Mouse (Mus musculus) adrenal gland, adult 18-20 months (tissue): ENCODE results near the gene Mtif2. TPM values are rescaled to one million over a fixed set of nuclear protein-coding genes. Genes with fewer than 3 reads are reported as not detected.
"Not testable (repeated sequence)": the region's sequence is repeated elsewhere in the genome, so short reads cannot be mapped to it uniquely, and the experiment has no call there.

Experiments
- DNase-seq, 2 experiments: peaks; one replicate each; pipeline ENCODE4 v3.0.0; 2021 to 2022; ENCODE audit warnings: low spot score in 2 of 2
- long read RNA-seq, 2 experiments: library from polyadenylated mRNA; stranded (forward); transcript quantifications; one replicate each; pipeline ENCODE4 v2.0.0; 2021
- total RNA-seq, 2 experiments: library from RNA; stranded (reverse); gene quantifications; 1 replicate in 1 of 2; 2 replicates in 1 of 2; pipeline ENCODE4 v1.2.3; 2021

Mtif2 gene
- 10 to 100 TPM; 29.5 to 37.2 TPM for total RNA-seq
- long read RNA-seq, experiment 1, transcript Mtif2-201 (14 exons, 2,425 nt) = minor isoform, 5 of 20 reads
- long read RNA-seq, experiment 1, transcript Mtif2-202 (14 exons, 2,741 nt) = major isoform, 7 of 20 reads
- long read RNA-seq, experiment 1, partial matches to known transcripts = 2 of 20 reads
- long read RNA-seq, experiment 1, other reads (novel, unspliced or antisense) = 6 of 20 reads
- long read RNA-seq, experiment 2, transcript Mtif2-202 (14 exons, 2,741 nt) = major isoform, 29 of 67 reads
- long read RNA-seq, experiment 2, transcript Mtif2-201 (14 exons, 2,425 nt) = minor isoform, 6 of 67 reads
- long read RNA-seq, experiment 2, partial matches to known transcripts = 12 of 67 reads
- long read RNA-seq, experiment 2, other reads (novel, unspliced or antisense) = 18 of 67 reads

GRCm38 (mm10) chr11:29525988-29526794, at the start of gene Mtif2:
TSS of gene Mtif2 (plus strand) at chr11:29526408.
- peak; percentile 64 to 69 for DNase-seq

GRCm38 (mm10) chr11:29493135-29493534, 33.1 kb upstream of the Mtif2 start:
- DNase-seq = no peak

- DNase-seq = no peak
Observed at GRCm38 (mm10) chr11:29496962-29497361, 29.2 kb upstream of the Mtif2 start.

- DNase-seq = no peak
Observed at GRCm38 (mm10) chr11:29503948-29504893, 22.0 kb upstream of the Mtif2 start.

GRCm38 (mm10) chr11:29504899-29505625, 21.1 kb upstream of the Mtif2 start:
- no peak for DNase-seq

GRCm38 (mm10) chr11:29509421-29509820, 16.8 kb upstream of the Mtif2 start:
- no peak for DNase-seq

GRCm38 (mm10) chr11:29512818-29513535, 13.2 kb upstream of the Mtif2 start:
- DNase-seq = no peak

- DNase-seq = no peak
Observed at GRCm38 (mm10) chr11:29514325-29514681, 11.9 kb upstream of the Mtif2 start.

- peak; percentile 86 to 88 for DNase-seq
Observed at GRCm38 (mm10) chr11:29514682-29515412, 11.4 kb upstream of the Mtif2 start, which contains the start of gene Prorsd1. TSS of gene Prorsd1 (minus strand) at chr11:29515033.

- no peak for DNase-seq
Observed at GRCm38 (mm10) chr11:29538201-29538600, 12.0 kb downstream of the Mtif2 start.

- DNase-seq = no peak
Observed at GRCm38 (mm10) chr11:29544225-29544945, 18.2 kb downstream of the Mtif2 start.

- not testable (repeated sequence) for DNase-seq
Observed at GRCm38 (mm10) chr11:29545150-29545752, 19.0 kb downstream of the Mtif2 start.

GRCm38 (mm10) chr11:29546297-29546696, 20.1 kb downstream of the Mtif2 start:
- DNase-seq = not testable (repeated sequence)

GRCm38 (mm10) chr11:29546762-29547161, 20.6 kb downstream of the Mtif2 start:
- DNase-seq = no peak

GRCm38 (mm10) chr11:29547249-29547751, 21.1 kb downstream of the Mtif2 start:
- DNase-seq = no peak

- DNase-seq = peak; percentile 89 to 94
Observed at GRCm38 (mm10) chr11:29547752-29548503, 21.7 kb downstream of the Mtif2 start, which contains the start of the genes Clhc1 and Rps27a. TSS of gene Clhc1 (plus strand) at chr11:29547950. TSS of gene Rps27a (minus strand) at chr11:29548109.
